Mouse (Mus musculus): ENCODE data around the gene Tdgf1.

Tdgf1 gene

GRCm38 (mm10) chr9:110945926-110946325 is at the start of gene Tdgf1:
Tdgf1 (minus strand) TSS chr9:110946158.
- DNase-seq (ENCODE audit: low spot score in 2 of 2), result no peak

- DNase-seq (ENCODE audit: low spot score in 2 of 2), result peak in 1 of 2 experiments; percentile 43
Observed at GRCm38 (mm10) chr9:110994716-110995172, 48.8 kb upstream of the Tdgf1 start.

GRCm38 (mm10) chr9:110993281-110993709 is 47.3 kb upstream of the Tdgf1 start:
- no peak for DNase-seq (ENCODE audit: low spot score in 2 of 2)

- no peak for DNase-seq (ENCODE audit: low spot score in 2 of 2)
Observed at GRCm38 (mm10) chr9:110990204-110990603, 44.2 kb upstream of the Tdgf1 start, which contains the start of gene Rtp3. Rtp3 (minus strand) TSS chr9:110990583.

- DNase-seq (ENCODE audit: low spot score in 2 of 2), result no peak
Observed at GRCm38 (mm10) chr9:110989543-110989942, 43.6 kb upstream of the Tdgf1 start.

- DNase-seq (ENCODE audit: low spot score in 2 of 2), result no peak
Observed at GRCm38 (mm10) chr9:110989141-110989540, 43.2 kb upstream of the Tdgf1 start.

- DNase-seq (ENCODE audit: low spot score in 2 of 2), result no peak
Observed at GRCm38 (mm10) chr9:110988078-110988477, 42.1 kb upstream of the Tdgf1 start.

GRCm38 (mm10) chr9:110987331-110987730 is 41.4 kb upstream of the Tdgf1 start:
- no peak for DNase-seq (ENCODE audit: low spot score in 2 of 2)

- DNase-seq (ENCODE audit: low spot score in 2 of 2), result no peak
Observed at GRCm38 (mm10) chr9:110985951-110986350, 40.0 kb upstream of the Tdgf1 start.

- DNase-seq (ENCODE audit: low spot score in 2 of 2), result no peak
Observed at GRCm38 (mm10) chr9:110985541-110985940, 39.6 kb upstream of the Tdgf1 start.

- no peak for DNase-seq (ENCODE audit: low spot score in 2 of 2)
Observed at GRCm38 (mm10) chr9:110984096-110984495, 38.1 kb upstream of the Tdgf1 start.

- no peak for DNase-seq (ENCODE audit: low spot score in 2 of 2)
Observed at GRCm38 (mm10) chr9:110982351-110982750, 36.4 kb upstream of the Tdgf1 start.

GRCm38 (mm10) chr9:110979411-110979810 is 33.5 kb upstream of the Tdgf1 start:
- DNase-seq (ENCODE audit: low spot score in 2 of 2), result no peak

GRCm38 (mm10) chr9:110965910-110966231 is 19.9 kb upstream of the Tdgf1 start:
- DNase-seq (ENCODE audit: low spot score in 2 of 2), result no peak

GRCm38 (mm10) chr9:110965062-110965909 is 19.3 kb upstream of the Tdgf1 start:
- no peak for DNase-seq (ENCODE audit: low spot score in 2 of 2)

- no peak for DNase-seq (ENCODE audit: low spot score in 2 of 2)
Observed at GRCm38 (mm10) chr9:110963566-110964115, 17.7 kb upstream of the Tdgf1 start.

GRCm38 (mm10) chr9:110961386-110961785 is 15.4 kb upstream of the Tdgf1 start:
- DNase-seq (ENCODE audit: low spot score in 2 of 2), result no peak

- DNase-seq (ENCODE audit: low spot score in 2 of 2), result no peak
Observed at GRCm38 (mm10) chr9:110960230-110961149, 14.5 kb upstream of the Tdgf1 start.

- no peak for DNase-seq (ENCODE audit: low spot score in 2 of 2)
Observed at GRCm38 (mm10) chr9:110959669-110960068, 13.7 kb upstream of the Tdgf1 start.

GRCm38 (mm10) chr9:110955962-110956361 is 10.0 kb upstream of the Tdgf1 start:
- DNase-seq (ENCODE audit: low spot score in 2 of 2), result no peak

- DNase-seq (ENCODE audit: low spot score in 2 of 2), result no peak
Observed at GRCm38 (mm10) chr9:110954681-110955445, 8.9 kb upstream of the Tdgf1 start.
